Mouse (Mus musculus) bone marrow macrophage, adult 2 months (primary cell): Measurements from ENCODE around the gene Fank1.

Source experiments
- CTCF ChIP-seq: IDR thresholded peaks from 2 replicates; pipeline ENCODE4 v1.5.1; 2012; ENCODE audit warnings: low read depth, mild to moderate bottlenecking, low read length, moderate library complexity
- POLR2A ChIP-seq: IDR thresholded peaks from 2 replicates; pipeline ENCODE4 v1.6.1; 2012; ENCODE audit warnings: mild to moderate bottlenecking, low read depth, low read length, borderline replicate concordance

DNA sequence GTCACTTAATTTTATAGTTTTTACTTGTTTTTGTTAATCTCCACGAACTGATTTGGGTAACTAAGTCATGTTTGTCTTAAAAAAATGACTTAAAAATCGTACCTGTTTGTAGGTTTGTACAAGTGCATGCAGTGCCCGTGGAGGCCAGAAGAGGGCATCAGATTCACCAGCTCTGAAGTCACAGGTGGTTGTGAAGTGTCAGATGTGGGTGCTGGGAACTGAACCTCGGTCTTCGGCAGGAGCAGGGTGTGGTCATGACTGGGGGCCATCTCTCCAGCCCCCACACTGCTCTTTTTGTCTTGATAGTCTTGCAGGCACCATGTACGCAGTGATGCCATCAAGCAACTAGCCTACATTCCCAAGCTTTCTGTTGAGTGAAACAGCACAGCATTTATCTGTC lies 47.1 kb downstream of the Fank1 start:
- no peak for TF ChIP-seq CTCF
- TF ChIP-seq POLR2A = no peak
